Mouse (Mus musculus) testis, postnatal 10 days (tissue): ENCODE measurements around the gene Rtkn2.
A peak's percentile ranks its signal among the peaks of the same experiment; 100 is the strongest.

ENCODE experiments used
- DNase-seq: peaks from one replicate; pipeline ENCODE4 v3.0.0; 2021; ENCODE audit warnings: low spot score

The Rtkn2 gene

GRCm38 (mm10) chr10:67996171-67996570 lies 16.8 kb downstream of the Rtkn2 start:
- DNase-seq, result no peak

GRCm38 (mm10) chr10:67998116-67998635 lies 18.8 kb downstream of the Rtkn2 start:
- peak; percentile 79 for DNase-seq

- DNase-seq, result no peak
Observed at GRCm38 (mm10) chr10:67999170-67999569, 19.8 kb downstream of the Rtkn2 start.

GRCm38 (mm10) chr10:68001456-68001855 lies 22.1 kb downstream of the Rtkn2 start:
- DNase-seq, result no peak

GRCm38 (mm10) chr10:68003651-68004422 lies 24.5 kb downstream of the Rtkn2 start:
- no peak for DNase-seq

GRCm38 (mm10) chr10:68005404-68005803 lies 26.0 kb downstream of the Rtkn2 start:
- no peak for DNase-seq

GRCm38 (mm10) chr10:68006491-68006890 lies 27.1 kb downstream of the Rtkn2 start:
- no peak for DNase-seq

- DNase-seq, result no peak
Observed at GRCm38 (mm10) chr10:68007103-68007502, 27.7 kb downstream of the Rtkn2 start.

GRCm38 (mm10) chr10:68008198-68008955 lies 29.0 kb downstream of the Rtkn2 start:
- DNase-seq, result no peak

- DNase-seq, result no peak
Observed at GRCm38 (mm10) chr10:68009301-68009700, 29.9 kb downstream of the Rtkn2 start.

- no peak for DNase-seq
Observed at GRCm38 (mm10) chr10:68009867-68010266, 30.5 kb downstream of the Rtkn2 start.

GRCm38 (mm10) chr10:68013137-68013536 lies 33.8 kb downstream of the Rtkn2 start:
- DNase-seq, result peak; percentile 75

GRCm38 (mm10) chr10:68020755-68021154 lies 41.4 kb downstream of the Rtkn2 start:
- no peak for DNase-seq

GRCm38 (mm10) chr10:68025660-68026059 lies 46.3 kb downstream of the Rtkn2 start:
- no peak for DNase-seq

- no peak for DNase-seq
Observed at GRCm38 (mm10) chr10:68028327-68029080, 49.1 kb downstream of the Rtkn2 start.

GRCm38 (mm10) chr10:68029081-68029626 lies 49.8 kb downstream of the Rtkn2 start:
- DNase-seq, result no peak

- DNase-seq, result no peak
Observed at GRCm38 (mm10) chr10:68030027-68030426, 50.7 kb downstream of the Rtkn2 start.

- no peak for DNase-seq
Observed at GRCm38 (mm10) chr10:68035707-68036367, 56.5 kb downstream of the Rtkn2 start.

GRCm38 (mm10) chr10:68036368-68036980 lies 57.1 kb downstream of the Rtkn2 start:
- no peak for DNase-seq

GRCm38 (mm10) chr10:68038997-68039624 lies 59.7 kb downstream of the Rtkn2 start:
- DNase-seq, result no peak
